Mouse (Mus musculus) CH12.LX (cell line): ENCODE measurements around the gene Gm4450. TPM values are rescaled to one million over a fixed set of nuclear protein-coding genes. Genes with fewer than 3 reads are reported as not detected.
"Not testable (repeated sequence)": the region's sequence is repeated elsewhere in the genome, so short reads cannot be mapped to it uniquely, and the experiment has no call there.

Experiments
- DNase-seq: peaks from one replicate; pipeline ENCODE4 v3.0.0-alpha.2; 2013; ENCODE audit errors: extremely low read depth
- H3K27ac ChIP-seq: 2 replicates; pipeline ENCODE4 v1.5.1; 2012; ENCODE audit warnings: low read depth, mild to moderate bottlenecking, control low read depth, moderate library complexity; ENCODE audit not compliant: insufficient read depth
- H3K27me3 ChIP-seq: replicated peaks from 2 replicates; pipeline ENCODE3; 2012; ENCODE audit warnings: inconsistent platforms
- H3K36me3 ChIP-seq, 2 experiments: replicated peaks in 1 of 2; 2 replicates each; pipeline versions ENCODE3 to v1.6.1; 2012; ENCODE audit warnings: inconsistent platforms in 1 of 2, low read length in 1 of 2, mild to moderate bottlenecking in 1 of 2, mixed read lengths in 1 of 2, moderate library complexity in 1 of 2; ENCODE audit not compliant: control insufficient read depth in 1 of 2, insufficient read depth in 1 of 2
- H3K4me1 ChIP-seq, 2 experiments: 2 replicates each; pipeline ENCODE4 v1.6.1; 2012; ENCODE audit warnings: inconsistent platforms in 1 of 2, moderate library complexity in 1 of 2; ENCODE audit not compliant: insufficient read depth in 2 of 2, control insufficient read depth in 1 of 2
- H3K4me2 ChIP-seq: 2 replicates; pipeline ENCODE4 v1.6.1; 2012; ENCODE audit warnings: low read depth, mild to moderate bottlenecking, control low read depth; ENCODE audit not compliant: poor library complexity, insufficient read depth, severe bottlenecking
- H3K4me3 ChIP-seq, 3 experiments: fragments of 150-350 bp in 1 of 3; sonication (generic) in 1 of 3; replicated peaks in 1 of 3; 2 replicates each; pipeline versions ENCODE3 to v1.5.1; 2011 to 2012; ENCODE audit warnings: low read depth in 2 of 3, low read length in 2 of 3, mild to moderate bottlenecking in 2 of 3, moderate library complexity in 2 of 3, control low read depth in 1 of 3, improper control_type of control experiment in 1 of 3, inconsistent platforms in 1 of 3, mixed read lengths in 1 of 3; ENCODE audit not compliant: poor library complexity in 1 of 3
- H3K79me2 ChIP-seq: replicated peaks from 2 replicates; pipeline ENCODE4 v1.6.1; 2012; ENCODE audit warnings: mild to moderate bottlenecking, moderate library complexity; ENCODE audit not compliant: control insufficient read depth, poor library complexity, insufficient read depth, severe bottlenecking; ENCODE audit errors: extremely low read depth
- H3K9ac ChIP-seq: 2 replicates; pipeline ENCODE4 v1.6.1; 2012; ENCODE audit warnings: low read depth, mild to moderate bottlenecking, control low read depth, moderate library complexity; ENCODE audit not compliant: insufficient read depth
- H3K9me3 ChIP-seq: replicated peaks from 2 replicates; pipeline ENCODE3; 2012; ENCODE audit warnings: low read length, inconsistent platforms, mixed read lengths
- dilution Hi-C: fragments of 300-500 bp; cut with MboI; formaldehyde crosslinking; loops from 2 replicates; pipeline ENCODE4 v1.14.3; 2020; ENCODE audit warnings: low sequenced_read_pairs; ENCODE audit not compliant: extremely low pct_unique_long_range_greater_than_20kb, extremely low pct_ligation_motif_present
- in situ Hi-C: fragments of 300-500 bp; cut with MboI; formaldehyde crosslinking; loops from 3 replicates; pipeline ENCODE4 v1.14.3; 2019; ENCODE audit warnings: low sequenced_read_pairs, low pct_ligation_motif_present, low pct_unique_long_range_greater_than_20kb, mixed read lengths
- polyA plus RNA-seq: library from polyadenylated mRNA; unstranded; fragments of >175 nt; gene quantifications from 2 replicates; pipeline ENCODE4 v1.2.1, GENCODE M21; 2012; ENCODE audit warnings: low read depth; ENCODE audit not compliant: insufficient read length
- total RNA-seq, 2 experiments: library from RNA; depleted of rRNA; stranded (reverse); fragments of 300-350 nt in 1 of 2; fragments of >200 nt in 1 of 2; gene quantifications; 2 replicates each; pipeline ENCODE4 v1.2.3; 2012 to 2014

The Gm4450 gene
- total and polyA plus RNA-seq, 3 experiments, result not detected

GRCm38 (mm10) chr3:98471057-98471456, 14.1 kb upstream of the Gm4450 start:
- in situ Hi-C loops, H3K36me3 ChIP-seq, H3K27me3 ChIP-seq, H3K79me2 ChIP-seq, H3K4me1 ChIP-seq, H3K9me3 ChIP-seq, H3K4me2 ChIP-seq, H3K4me3 ChIP-seq, H3K9ac ChIP-seq, H3K27ac ChIP-seq, dilution Hi-C loops, DNase-seq: not testable (repeated sequence)

DNA sequence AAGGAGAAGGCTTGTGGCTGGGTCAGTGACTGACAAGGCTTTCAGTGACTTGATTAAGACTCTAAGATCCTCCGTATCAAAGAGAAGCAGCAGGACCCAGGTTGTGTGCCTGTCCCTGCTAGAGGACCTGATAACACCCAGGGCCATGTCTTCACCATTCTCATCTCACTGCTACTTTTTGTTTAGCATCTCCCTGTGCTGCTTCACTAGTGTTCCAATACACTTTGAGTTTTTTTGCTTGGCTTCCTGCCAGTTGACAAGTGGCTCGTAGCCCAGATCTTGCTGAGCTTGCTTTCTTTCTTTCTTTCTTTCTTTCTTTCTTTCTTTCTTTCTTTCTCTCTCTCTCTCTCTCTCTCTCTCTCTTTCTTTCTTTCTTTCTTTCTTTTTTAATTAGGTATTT, 12.4 kb upstream of the Gm4450 start:
- H3K27ac ChIP-seq, H3K4me2 ChIP-seq, H3K4me1 ChIP-seq, H3K79me2 ChIP-seq, in situ Hi-C loops, H3K9ac ChIP-seq, DNase-seq, H3K9me3 ChIP-seq, dilution Hi-C loops, H3K4me3 ChIP-seq, H3K36me3 ChIP-seq, H3K27me3 ChIP-seq: not testable (repeated sequence)

DNA sequence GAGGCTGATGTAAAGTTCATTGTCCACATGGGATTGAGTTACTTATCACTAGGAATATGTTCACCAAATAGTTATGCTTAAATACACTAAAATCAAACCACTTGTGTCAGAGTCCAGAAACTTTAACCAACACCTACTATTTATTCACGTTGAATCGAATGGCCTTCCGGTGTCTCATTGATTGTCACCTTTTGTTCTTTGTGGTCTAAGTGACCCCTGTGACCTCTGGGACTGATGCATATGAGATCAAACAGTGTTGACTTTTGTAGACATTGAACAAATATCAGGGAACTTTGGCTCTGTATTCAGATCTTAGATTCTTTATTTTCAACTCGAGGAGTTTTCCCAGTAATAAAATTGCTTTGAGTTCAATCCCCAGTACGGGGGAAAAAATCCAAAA, 3.1 kb downstream of the Gm4450 start:
- H3K9me3 ChIP-seq, H3K4me1 ChIP-seq, H3K27ac ChIP-seq, H3K4me2 ChIP-seq, H3K36me3 ChIP-seq, dilution Hi-C loops, DNase-seq, in situ Hi-C loops, H3K27me3 ChIP-seq, H3K79me2 ChIP-seq, H3K4me3 ChIP-seq, H3K9ac ChIP-seq: not testable (repeated sequence)

GRCm38 (mm10) chr3:98443924-98444323, 13.0 kb downstream of the Gm4450 start:
- in situ Hi-C loops, H3K79me2 ChIP-seq, H3K4me1 ChIP-seq, H3K36me3 ChIP-seq, H3K9ac ChIP-seq, H3K27ac ChIP-seq, H3K4me2 ChIP-seq, dilution Hi-C loops, DNase-seq, H3K4me3 ChIP-seq, H3K9me3 ChIP-seq, H3K27me3 ChIP-seq: not testable (repeated sequence)
